Mouse (Mus musculus) MEL (cell line): ENCODE measurements around the gene Mboat1. TPM values are rescaled to one million over a fixed set of nuclear protein-coding genes. Genes with fewer than 3 reads are reported as not detected.

ENCODE experiments used
- DNase-seq: peaks from one replicate; pipeline ENCODE4 v3.0.0; 2011; ENCODE audit warnings: low read depth, low spot score
- H3K27ac ChIP-seq: 2 replicates; pipeline ENCODE4 v1.5.1; 2012; ENCODE audit warnings: low read depth, mild to moderate bottlenecking, control low read depth, low read length, moderate library complexity; ENCODE audit not compliant: control insufficient read depth
- H3K27me3 ChIP-seq, 2 experiments: fragments of 150-350 bp in 1 of 2; sonication (generic) in 1 of 2; 2 replicates each; pipeline ENCODE4 v1.6.1; 2012; ENCODE audit warnings: low read length in 2 of 2, mild to moderate bottlenecking in 2 of 2, improper control_type of control experiment in 1 of 2, moderate library complexity in 1 of 2; ENCODE audit not compliant: insufficient read depth in 2 of 2, control insufficient read depth in 1 of 2
- H3K36me3 ChIP-seq, 2 experiments: 2 replicates each; pipeline ENCODE4 v1.6.1; 2012 to 2014; ENCODE audit warnings: low read length in 2 of 2, improper control_type of control experiment in 1 of 2, inconsistent platforms in 1 of 2, mild to moderate bottlenecking in 1 of 2; ENCODE audit not compliant: insufficient read depth in 2 of 2, control insufficient read depth in 1 of 2
- H3K4me1 ChIP-seq, 2 experiments: fragments of 150-350 bp in 1 of 2; sonication (generic) in 1 of 2; 2 replicates each; pipeline ENCODE4 v1.6.1; 2012; ENCODE audit warnings: low read length in 2 of 2, improper control_type of control experiment in 1 of 2, mild to moderate bottlenecking in 1 of 2; ENCODE audit not compliant: insufficient read depth in 2 of 2, control insufficient read depth in 1 of 2
- H3K4me3 ChIP-seq, 2 experiments: fragments of 150-350 bp in 1 of 2; sonication (generic) in 1 of 2; 2 replicates each; pipeline ENCODE4 v1.5.1; 2012; ENCODE audit warnings: low read depth in 2 of 2, low read length in 2 of 2, mild to moderate bottlenecking in 2 of 2, moderate library complexity in 2 of 2, control low read depth in 1 of 2, improper control_type of control experiment in 1 of 2; ENCODE audit not compliant: control insufficient read depth in 1 of 2, insufficient read depth in 1 of 2
- H3K79me2 ChIP-seq: 2 replicates; pipeline ENCODE4 v1.6.1; 2012; ENCODE audit warnings: mild to moderate bottlenecking, low read length, moderate library complexity; ENCODE audit not compliant: control insufficient read depth, poor library complexity, insufficient read depth
- H3K9ac ChIP-seq: 2 replicates; pipeline ENCODE4 v1.6.1; 2012; ENCODE audit warnings: low read depth, mild to moderate bottlenecking, control low read depth, low read length, moderate library complexity; ENCODE audit not compliant: control insufficient read depth, poor library complexity, severe bottlenecking
- H3K9me3 ChIP-seq: fragments of 150-350 bp; sonication (generic); replicated peaks from 2 replicates; pipeline ENCODE4 v1.6.1; 2012; ENCODE audit warnings: mild to moderate bottlenecking, low read length, improper control_type of control experiment, moderate library complexity; ENCODE audit not compliant: insufficient read depth
- BHLHE40 ChIP-seq: IDR thresholded peaks from 2 replicates; pipeline ENCODE4 v1.6.1; 2012; ENCODE audit warnings: low read depth, mild to moderate bottlenecking, inconsistent platforms, low read length, improper control_type of control experiment, borderline replicate concordance
- CHD2 ChIP-seq: IDR thresholded peaks from 2 replicates; pipeline ENCODE4 v1.6.1; 2011; ENCODE audit warnings: low read length, improper control_type of control experiment
- ELF1 ChIP-seq: IDR thresholded peaks from 2 replicates; pipeline ENCODE4 v1.6.1; 2014; ENCODE audit warnings: low read depth, mild to moderate bottlenecking, inconsistent platforms, low read length, improper control_type of control experiment, moderate library complexity
- EP300 ChIP-seq, 2 experiments: IDR thresholded peaks; 2 replicates each; pipeline ENCODE4 v1.6.1; 2011; ENCODE audit warnings: improper control_type of control experiment in 2 of 2, low read length in 2 of 2, low read depth in 1 of 2, mild to moderate bottlenecking in 1 of 2
- GABPA ChIP-seq: IDR thresholded peaks from 2 replicates; pipeline ENCODE4 v1.6.1; 2012; ENCODE audit warnings: low read depth, mild to moderate bottlenecking, inconsistent platforms, low read length, improper control_type of control experiment, moderate library complexity
- JUND ChIP-seq: IDR thresholded peaks from 2 replicates; pipeline ENCODE4 v1.6.1; 2011; ENCODE audit warnings: low read depth, mild to moderate bottlenecking, improper control_type of control experiment, low read length
- MAZ ChIP-seq: IDR thresholded peaks from 2 replicates; pipeline ENCODE4 v1.6.1; 2012; ENCODE audit warnings: low read depth, mild to moderate bottlenecking, inconsistent platforms, low read length, improper control_type of control experiment
- MEF2A ChIP-seq: IDR thresholded peaks from 2 replicates; pipeline ENCODE4 v1.6.1; 2014; ENCODE audit warnings: low read depth, mild to moderate bottlenecking, inconsistent platforms, low read length, improper control_type of control experiment; ENCODE audit not compliant: poor library complexity, insufficient replicate concordance, severe bottlenecking; ENCODE audit errors: extremely low read depth
- MYC ChIP-seq: IDR thresholded peaks from 2 replicates; pipeline ENCODE4 v1.6.1; 2011; ENCODE audit warnings: low read depth, mild to moderate bottlenecking, low read length, improper control_type of control experiment, moderate library complexity
- NELFE ChIP-seq: IDR thresholded peaks from 2 replicates; pipeline ENCODE4 v1.6.1; 2011; ENCODE audit warnings: low read depth, low read length, improper control_type of control experiment
- NRF1 ChIP-seq: IDR thresholded peaks from 2 replicates; pipeline ENCODE4 v1.6.1; 2014; ENCODE audit warnings: low read depth, mild to moderate bottlenecking, inconsistent platforms, low read length, improper control_type of control experiment, moderate library complexity; ENCODE audit not compliant: poor library complexity, insufficient read depth, severe bottlenecking
- POLR2A ChIP-seq, 2 experiments: IDR thresholded peaks; 2 replicates each; pipeline ENCODE4 v1.6.1; 2011 to 2012; ENCODE audit warnings: low read length in 2 of 2, mild to moderate bottlenecking in 2 of 2, control low read depth in 1 of 2, improper control_type of control experiment in 1 of 2, low read depth in 1 of 2, moderate library complexity in 1 of 2; ENCODE audit not compliant: control insufficient read depth in 1 of 2, insufficient read depth in 1 of 2, poor library complexity in 1 of 2
- POLR2AphosphoS2 ChIP-seq: IDR thresholded peaks from 2 replicates; pipeline ENCODE4 v1.6.1; 2011; ENCODE audit warnings: low read length, improper control_type of control experiment
- RAD21 ChIP-seq: IDR thresholded peaks from 2 replicates; pipeline ENCODE4 v1.6.1; 2011; ENCODE audit warnings: mild to moderate bottlenecking, low read depth, low read length, improper control_type of control experiment
- SIN3A ChIP-seq: IDR thresholded peaks from 2 replicates; pipeline ENCODE4 v1.6.1; 2012; ENCODE audit warnings: low read length, improper control_type of control experiment, inconsistent platforms
- SMC3 ChIP-seq: IDR thresholded peaks from 2 replicates; pipeline ENCODE4 v1.6.1; 2011; ENCODE audit warnings: low read depth, low read length, improper control_type of control experiment
- TAL1 ChIP-seq: IDR thresholded peaks from 2 replicates; pipeline ENCODE4 v1.6.1; 2012; ENCODE audit warnings: mild to moderate bottlenecking, inconsistent platforms, low read length, moderate library complexity, mixed read lengths
- TBP ChIP-seq: IDR thresholded peaks from 2 replicates; pipeline ENCODE4 v1.8.0; 2011; ENCODE audit warnings: low read depth, low read length, improper control_type of control experiment
- UBTF ChIP-seq: IDR thresholded peaks from 2 replicates; pipeline ENCODE4 v1.6.1; 2012; ENCODE audit warnings: low read depth, mild to moderate bottlenecking, inconsistent platforms, low read length, improper control_type of control experiment, moderate library complexity, borderline replicate concordance; ENCODE audit not compliant: insufficient read depth
- USF2 ChIP-seq, 2 experiments: IDR thresholded peaks; 2 replicates each; pipeline ENCODE4 v1.6.1; 2011 to 2012; ENCODE audit warnings: improper control_type of control experiment in 2 of 2, low read length in 2 of 2, borderline replicate concordance in 1 of 2, inconsistent platforms in 1 of 2, low read depth in 1 of 2, mild to moderate bottlenecking in 1 of 2; ENCODE audit not compliant: insufficient read depth in 1 of 2
- ZC3H11A ChIP-seq: IDR thresholded peaks from 2 replicates; pipeline ENCODE4 v1.6.1; 2012; ENCODE audit warnings: low read depth, mild to moderate bottlenecking, inconsistent platforms, low read length, improper control_type of control experiment
- polyA plus RNA-seq, 2 experiments: library from polyadenylated mRNA; stranded (reverse) in 1 of 2; unstranded in 1 of 2; fragments of >175 nt in 1 of 2; fragments of >200 nt in 1 of 2; gene quantifications; 2 replicates each; pipeline versions ENCODE4 v1.2.1 to v1.2.4; 2012; ENCODE audit warnings: low replicate concordance in 2 of 2, low read depth in 1 of 2; ENCODE audit not compliant: insufficient read length in 2 of 2, insufficient read depth in 1 of 2, missing spikeins in 1 of 2
- total RNA-seq: library from RNA; depleted of rRNA; stranded (reverse); fragments of 300-350 nt; gene quantifications from 2 replicates; pipeline ENCODE4 v1.2.3, GENCODE M21; 2012

Gene Mboat1
- total and polyA plus RNA-seq, 3 experiments, result 19.8 to 21.9 TPM; not detected in 1

GRCm38 (mm10) chr13:30203018-30203417, 66.7 kb downstream of the Mboat1 start:
- Histone ChIP-seq H3K79me2 (no peaks in the 10 kb centered on the region), H3K9ac (no peak overlapping the region), H3K36me3 (peaks cover 0 to 4% of the 10 kb centered on the region in 2 experiments; a peak in 1 of 4 replicates), H3K27me3 (no peaks in the 10 kb centered on the region), H3K4me1 (peaks cover 2 to 7% of the 10 kb centered on the region in 2 experiments; a peak in 3 of 4 replicates), H3K4me3 (no peak overlapping the region), H3K9me3 (no peaks in the 10 kb centered on the region), H3K27ac (no peak overlapping the region)
- no peak for DNase-seq
- TF ChIP-seq ZC3H11A (no peak), RAD21 (no peak), GABPA (no peak)

DNA sequence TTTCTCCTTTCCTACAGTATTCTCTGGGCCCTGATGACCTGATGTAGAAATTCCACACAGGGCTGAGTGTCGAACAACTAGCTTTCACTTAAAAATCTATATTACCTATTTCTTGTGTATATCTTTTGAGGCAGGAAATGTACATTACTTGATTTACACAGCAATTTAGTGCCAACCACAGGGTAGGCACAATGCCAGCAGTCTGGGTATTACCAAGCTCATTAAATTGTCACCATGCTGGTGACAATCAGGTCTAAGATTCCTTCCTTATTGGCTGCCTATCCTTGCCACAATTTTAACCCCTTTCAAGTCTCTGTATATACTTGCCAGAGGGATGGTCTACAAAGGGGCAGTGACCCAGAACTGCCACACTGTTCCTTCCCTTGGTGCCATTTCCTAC, 71.9 kb downstream of the Mboat1 start:
- H3K4me1 ChIP-seq, result no peaks in the 10 kb centered on the region
- TF ChIP-seq CHD2 (no peak), USF2 (IDR thresholded peaks at IDR 0.05; ENCODE audit: borderline replicate concordance in 1 of 2, insufficient read depth in 1 of 2, low read depth in 1 of 2, low read length in 2 of 2) (no peak), SMC3 (no peak), UBTF (no peak), JUND (no peak), GABPA (no peak), POLR2A (IDR thresholded peaks at IDR 0.05; ENCODE audit: control insufficient read depth in 1 of 2, insufficient read depth in 1 of 2, low read depth in 1 of 2, low read length in 2 of 2, poor library complexity in 1 of 2) (no peak), TAL1 (no peak), TBP (no peak), EP300 (IDR thresholded peaks at IDR 0.05; ENCODE audit: low read depth in 1 of 2, low read length in 2 of 2) (no peak), MAZ (no peak), POLR2AphosphoS2 (no peak), SIN3A (no peak), MEF2A (no peak), MYC (no peak), ELF1 (no peak), BHLHE40 (no peak), NRF1 (no peak), NELFE (no peak)
- TF ChIP-seq, all 39 proteins: peak for 0
- DNase-seq, result no peak
- H3K27ac ChIP-seq, result no peak overlapping the region
- no peaks in the 10 kb centered on the region for H3K27me3 ChIP-seq
- no peaks in the 10 kb centered on the region for H3K36me3 ChIP-seq
- no peaks in the 10 kb centered on the region for H3K79me2 ChIP-seq
- H3K9ac ChIP-seq, result no peak overlapping the region
- no peak overlapping the region for H3K4me3 ChIP-seq
- no peaks in the 10 kb centered on the region for H3K9me3 ChIP-seq
